Comparison of ENCODE assay signal across 16 mouse cellular contexts in genomic region chr2:4527094-4527493, GRCm38 (mm10).
"Had no signal": no experiment of that assay in that cellular context is flagged by ENCODE, and none has a peak within 500 bp of the region (broad histone marks: within the 10 kb centered on the region; RNA-seq: fewer than 3 reads in every experiment).

No protein-coding gene starts in this region.

- H3K4me1 ChIP-seq: stomach, embryonic 15.5 days had no signal

- H3K27me3 ChIP-seq: neural tube, embryonic 13.5 days; neural tube, embryonic 15.5 days; stomach, embryonic 15.5 days had no signal

- H3K36me3 ChIP-seq: stomach, embryonic 15.5 days had no signal

- H3K27ac ChIP-seq: neural tube, embryonic 13.5 days; neural tube, embryonic 15.5 days; stomach, embryonic 15.5 days; stomach, postnatal 0 days had no signal

- H3K4me2 ChIP-seq: neural tube, embryonic 13.5 days; neural tube, embryonic 15.5 days; stomach, embryonic 15.5 days had no signal

- H3K9ac ChIP-seq: neural tube, embryonic 13.5 days; neural tube, embryonic 15.5 days; stomach, embryonic 15.5 days had no signal

- H3K9me3 ChIP-seq: neural tube, embryonic 13.5 days; neural tube, embryonic 15.5 days; stomach, embryonic 15.5 days had no signal

- DNase-seq: retina, postnatal 1 day; right cerebral cortex, adult 18-20 months; right cerebral cortex, postnatal 14 days; right cerebral cortex, postnatal 25 days; right cerebral cortex, postnatal 4 days; spleen, adult 18-20 months; thymus, adult 18-20 months; thymus, adult 2 months; thymus, postnatal 14 days; thymus, postnatal 25 days; thymus, postnatal 36 days; thymus, postnatal 4 days had no signal

- H3K4me3 ChIP-seq: neural tube, embryonic 13.5 days; neural tube, embryonic 15.5 days; stomach, embryonic 15.5 days had no signal
